Mouse (Mus musculus) frontal cortex, adult 2 months (tissue): ENCODE data around the gene Ubtd2. TPM values are rescaled to one million over a fixed set of nuclear protein-coding genes. Genes with fewer than 3 reads are reported as not detected.
A peak's percentile ranks its signal among the peaks of the same experiment; 100 is the strongest.

Experiments
- DNase-seq, 2 experiments: peaks; one replicate each; pipeline ENCODE4 v3.0.0; 2022; ENCODE audit warnings: low spot score in 1 of 2; ENCODE audit errors: extremely low spot score in 1 of 2
- polyA plus RNA-seq: library from polyadenylated mRNA; depleted of rRNA; stranded (reverse); fragments of >200 nt; gene quantifications from 2 replicates; pipeline ENCODE4 v1.2.3, GENCODE M21; 2012

Gene Ubtd2
- polyA plus RNA-seq, 1 experiment: 25.4 TPM

DNA sequence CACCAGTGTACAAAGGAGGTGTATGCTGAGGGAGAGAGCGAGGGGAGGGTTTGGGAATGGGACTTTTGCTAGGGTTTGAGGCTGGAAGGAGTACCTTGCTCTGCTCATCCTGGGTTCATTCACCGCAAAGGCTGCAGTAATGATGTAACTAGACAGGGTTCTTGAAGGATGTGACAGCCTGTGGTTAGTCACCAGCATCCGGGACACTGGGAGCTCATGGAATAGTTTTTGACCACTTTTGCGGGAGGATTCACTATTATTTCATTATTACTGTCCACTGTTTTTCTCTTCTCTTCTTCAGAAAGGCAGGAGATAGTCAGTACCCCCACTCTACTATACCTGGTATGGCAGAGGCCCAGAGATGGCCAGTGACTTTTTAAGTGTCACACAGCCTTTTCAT is 87.0 kb downstream of the Ubtd2 start:
- DNase-seq: no peak

GRCm38 (mm10) chr11:32542687-32543411 is 87.7 kb downstream of the Ubtd2 start:
- DNase-seq: no peak

- DNase-seq: no peak
Measured at GRCm38 (mm10) chr11:32544041-32544440, 88.9 kb downstream of the Ubtd2 start.

DNA sequence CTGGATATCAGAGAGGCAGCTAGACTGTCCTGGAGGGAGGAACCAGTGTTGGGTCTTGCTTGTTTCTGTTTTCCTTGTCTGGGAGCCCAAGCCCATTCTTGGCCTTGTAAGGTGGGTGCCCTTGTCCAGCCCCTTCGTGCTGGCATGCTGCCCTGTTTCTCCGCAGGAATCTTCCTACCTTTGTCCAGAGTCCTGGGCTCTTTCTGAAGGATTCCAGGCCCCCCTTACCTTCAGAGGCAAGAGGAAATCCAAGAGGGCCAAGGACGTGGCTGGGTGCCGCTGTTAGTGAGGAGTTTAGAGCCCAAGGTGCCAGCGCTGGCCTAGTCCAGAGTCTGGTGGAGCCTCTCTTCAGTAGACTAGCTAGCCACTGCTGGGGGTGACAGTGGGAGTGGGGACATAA is 89.3 kb downstream of the Ubtd2 start:
- DNase-seq: no peak

DNA sequence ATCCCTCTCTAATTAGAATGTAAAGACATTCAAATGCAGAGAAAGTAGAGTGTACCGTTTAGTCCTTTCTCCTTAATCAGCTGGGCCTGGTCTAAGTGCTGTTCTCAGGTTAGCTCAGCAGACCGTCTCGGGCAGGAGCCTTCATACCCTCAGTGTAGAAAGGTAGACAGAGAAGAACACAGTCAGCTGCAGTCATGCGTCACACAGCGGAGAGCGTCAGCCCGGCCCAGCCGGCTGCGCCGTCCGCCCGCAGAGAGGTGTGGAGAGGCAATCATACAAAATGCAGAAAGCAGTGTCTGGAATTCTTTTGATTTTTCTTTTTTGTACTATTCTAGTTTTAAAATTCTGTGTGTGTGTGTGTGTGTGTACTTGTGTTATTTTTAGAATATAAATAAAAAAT is 90.4 kb downstream of the Ubtd2 start:
- peak in 1 of 2 experiments; percentile 26 for DNase-seq

DNA sequence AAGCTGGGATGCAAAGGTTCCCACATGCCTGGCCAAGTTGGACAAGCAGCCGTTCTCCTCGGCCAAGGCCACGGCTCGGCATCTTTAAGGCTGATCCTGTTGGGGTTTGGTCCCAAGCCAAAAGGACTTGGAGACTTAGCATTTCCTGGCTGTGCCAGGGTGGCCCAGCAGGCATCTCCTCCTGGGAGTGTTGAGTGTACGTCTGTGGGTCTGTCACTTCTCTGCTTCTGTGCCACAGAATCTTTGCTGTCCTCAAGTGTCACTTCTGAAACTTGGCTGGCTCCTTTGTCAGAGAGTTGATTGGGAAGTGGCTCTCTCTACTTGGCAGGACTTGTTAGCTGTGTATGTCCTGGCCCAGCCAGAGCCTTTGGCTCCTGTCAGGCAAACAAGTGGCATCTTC is 91.3 kb downstream of the Ubtd2 start:
- DNase-seq: peak in 1 of 2 experiments; percentile 20

DNA sequence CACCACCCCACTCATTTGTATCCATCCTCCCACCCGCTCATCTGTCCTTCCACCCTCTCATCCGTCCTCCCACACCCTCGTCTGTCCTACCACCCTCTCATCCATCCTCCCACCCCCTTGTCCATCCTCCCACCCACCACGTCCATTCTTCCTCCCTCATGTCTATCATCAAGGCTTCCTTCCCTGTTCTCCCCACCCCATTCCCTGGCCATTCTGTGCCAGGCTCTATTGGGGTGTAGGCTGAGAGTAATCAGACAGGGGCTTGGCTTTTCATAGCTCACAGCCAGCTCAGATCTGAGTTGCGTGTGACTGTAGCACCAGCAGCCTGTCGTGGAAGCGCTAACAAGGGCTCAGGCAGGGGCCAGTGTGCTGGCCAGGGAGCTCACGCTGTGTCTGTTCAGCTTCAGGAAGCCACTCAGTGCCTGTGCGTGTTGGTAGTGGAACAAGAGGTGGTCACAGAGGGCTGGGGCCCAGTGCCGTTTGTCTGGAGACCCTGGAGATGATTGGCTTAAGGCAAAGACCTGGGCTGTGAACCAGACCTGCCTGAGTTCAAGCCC is 92.3 kb downstream of the Ubtd2 start:
- no peak for DNase-seq

- DNase-seq: no peak
Measured at GRCm38 (mm10) chr11:32548240-32548639, 93.1 kb downstream of the Ubtd2 start.

GRCm38 (mm10) chr11:32549236-32549635 is 94.1 kb downstream of the Ubtd2 start:
- no peak for DNase-seq

DNA sequence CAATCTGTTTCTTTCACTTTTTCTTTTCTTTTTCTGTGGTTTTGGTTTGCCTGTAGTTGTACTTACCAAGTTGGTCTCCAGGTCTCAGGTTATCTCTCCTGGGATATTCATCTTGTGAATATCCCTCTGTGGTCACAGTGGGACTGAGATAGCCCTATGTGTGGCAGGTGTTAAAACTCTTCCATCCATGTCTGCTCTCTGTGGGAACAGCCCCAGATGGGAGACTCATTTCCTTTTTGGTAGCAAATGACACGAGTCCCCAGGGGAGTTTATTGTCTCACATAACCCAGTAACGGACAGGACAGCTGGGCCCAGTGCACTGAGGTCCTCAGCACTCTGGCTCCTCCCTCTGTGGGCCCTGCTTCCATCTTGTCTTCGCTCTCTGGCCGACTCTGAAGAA is 94.9 kb downstream of the Ubtd2 start:
- DNase-seq: no peak

DNA sequence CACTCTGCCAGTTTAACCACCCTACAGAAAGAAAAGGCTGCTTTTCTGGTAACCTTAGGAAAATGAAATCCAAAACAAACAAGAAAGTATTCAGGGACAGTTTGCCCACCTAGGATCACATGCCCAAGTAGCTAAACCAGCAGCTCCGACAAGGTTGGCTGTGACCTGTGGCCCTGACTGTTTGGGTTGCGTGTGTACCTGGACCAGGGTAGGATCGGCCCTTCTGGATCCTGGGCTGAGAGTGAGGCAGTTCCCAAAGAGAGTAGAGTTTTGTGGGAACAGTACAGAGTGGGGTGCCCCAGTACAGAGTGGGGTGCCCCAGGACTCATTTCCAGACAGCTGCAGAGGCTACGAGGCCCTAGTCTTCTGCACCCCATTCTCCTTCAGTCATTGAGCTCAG is 95.9 kb downstream of the Ubtd2 start:
- no peak for DNase-seq

GRCm38 (mm10) chr11:32551579-32552297 is 96.6 kb downstream of the Ubtd2 start:
- peak in 1 of 2 experiments; percentile 23 for DNase-seq

DNA sequence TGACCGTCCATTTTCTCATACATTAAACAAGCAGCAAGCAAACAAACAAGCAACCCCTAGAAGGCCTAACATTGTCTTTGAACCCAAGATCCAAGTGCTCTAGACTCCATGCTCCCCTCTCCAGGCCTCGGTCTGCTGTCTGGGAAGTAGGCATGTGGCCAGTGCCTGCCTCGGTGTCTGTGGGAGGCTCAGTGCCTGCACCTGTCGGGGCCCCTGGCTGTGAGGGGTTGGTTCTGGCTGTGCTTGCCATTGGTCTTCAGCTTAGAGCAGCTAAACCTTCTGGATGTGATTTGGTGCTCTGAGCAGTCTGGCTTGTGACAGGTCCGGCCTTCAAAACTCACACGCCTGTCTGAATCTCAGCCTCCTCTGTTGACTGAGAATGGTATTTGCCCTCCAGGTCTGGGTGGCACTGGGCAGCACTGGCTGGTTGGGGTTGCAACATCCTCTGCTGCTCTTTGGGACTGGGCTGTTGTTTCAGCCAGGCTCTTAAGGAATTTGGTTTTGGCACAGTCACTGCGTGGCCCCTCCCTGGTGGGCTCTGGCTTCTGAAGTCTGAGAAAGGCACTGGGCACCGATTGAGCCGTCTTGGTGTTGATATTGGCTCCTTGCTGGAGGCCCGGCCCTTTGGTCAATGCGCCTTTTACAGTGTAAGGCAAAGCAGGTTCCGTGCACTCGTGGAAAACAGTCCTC is 97.4 kb downstream of the Ubtd2 start:
- no peak for DNase-seq

DNA sequence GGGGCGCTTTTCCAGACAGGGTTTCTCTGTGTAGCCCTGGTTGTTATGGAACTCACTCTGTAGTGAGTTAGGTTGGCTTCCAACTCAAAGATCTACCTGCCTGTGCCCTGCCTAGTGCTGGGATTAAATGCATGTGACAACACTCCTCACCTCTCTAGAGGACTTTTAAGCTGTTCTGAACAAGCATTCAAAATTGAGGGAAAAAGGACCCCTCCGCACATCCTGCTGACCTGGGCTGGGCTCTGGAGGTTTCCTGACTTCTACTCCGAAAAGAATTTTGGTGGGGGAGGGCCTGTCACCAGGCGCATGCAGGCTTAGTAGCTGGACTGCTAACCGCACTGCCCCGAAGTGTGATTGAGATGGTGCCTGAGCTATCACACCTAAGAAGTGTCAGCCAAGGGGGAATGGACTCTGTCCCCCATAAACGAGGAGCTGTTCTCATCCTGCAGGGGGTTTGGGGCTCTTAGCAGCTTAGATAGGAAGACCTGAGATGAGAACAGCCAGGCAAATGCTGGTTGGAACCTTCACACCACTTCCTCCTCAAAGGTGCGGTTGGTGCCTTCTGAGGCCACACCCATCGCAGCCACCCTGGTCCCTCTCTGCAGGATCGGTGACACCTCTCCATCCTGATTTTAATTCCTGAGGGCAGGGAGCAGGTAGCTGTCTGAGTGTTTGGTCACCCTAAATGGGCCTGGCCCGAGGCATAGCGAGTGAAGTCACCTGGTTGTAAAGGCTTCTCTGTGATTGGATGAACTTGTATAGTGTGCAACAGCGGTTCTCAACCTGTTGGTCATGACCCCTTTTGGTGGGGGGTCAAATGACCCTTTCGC is 98.4 kb downstream of the Ubtd2 start:
- no peak for DNase-seq

DNA sequence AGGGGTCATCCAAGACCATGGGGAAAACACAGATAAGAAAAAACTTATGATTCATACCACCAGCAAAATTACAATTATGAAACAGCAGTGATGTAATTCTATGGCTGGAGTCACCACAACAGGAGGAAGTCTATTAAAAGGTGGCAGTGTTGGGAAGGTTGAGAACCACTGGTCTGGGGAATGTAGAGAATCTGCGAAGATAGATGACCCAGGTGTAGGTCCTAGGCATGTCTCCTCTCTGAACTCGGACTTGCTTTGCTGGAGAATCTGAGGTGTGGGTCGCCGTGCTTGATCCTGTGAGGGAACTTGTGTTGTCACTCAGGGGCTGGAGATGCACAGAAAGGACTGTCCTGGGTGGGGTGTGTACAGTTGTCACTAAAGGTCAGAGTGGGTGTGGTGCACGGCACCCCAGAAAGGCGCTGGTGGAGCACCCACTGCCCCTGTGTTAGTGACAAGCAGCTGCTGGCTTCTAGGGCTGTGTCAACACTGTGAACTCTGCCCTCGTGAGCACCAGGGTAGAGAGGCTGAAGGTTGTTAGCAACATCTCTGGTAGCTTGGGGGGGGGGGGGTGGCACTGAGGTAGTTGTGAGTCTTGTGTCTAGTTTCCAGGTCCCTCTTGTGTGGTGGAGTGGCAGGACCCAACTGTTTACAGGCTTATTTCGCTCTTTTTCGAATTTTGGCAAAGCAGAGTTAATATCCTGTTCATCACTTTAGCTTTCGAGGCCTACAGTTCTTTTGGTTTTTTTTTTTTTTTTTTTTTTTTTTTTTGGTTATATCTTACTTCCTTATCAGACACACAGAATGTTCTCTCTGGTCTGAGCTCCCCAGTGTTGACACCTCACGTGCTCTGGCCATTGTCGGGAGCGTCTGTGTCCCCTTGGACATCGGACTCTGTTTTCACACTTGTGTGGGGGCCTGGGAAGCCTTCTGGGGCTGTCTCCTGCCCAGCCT is 99.2 kb downstream of the Ubtd2 start:
- no peak for DNase-seq

DNA sequence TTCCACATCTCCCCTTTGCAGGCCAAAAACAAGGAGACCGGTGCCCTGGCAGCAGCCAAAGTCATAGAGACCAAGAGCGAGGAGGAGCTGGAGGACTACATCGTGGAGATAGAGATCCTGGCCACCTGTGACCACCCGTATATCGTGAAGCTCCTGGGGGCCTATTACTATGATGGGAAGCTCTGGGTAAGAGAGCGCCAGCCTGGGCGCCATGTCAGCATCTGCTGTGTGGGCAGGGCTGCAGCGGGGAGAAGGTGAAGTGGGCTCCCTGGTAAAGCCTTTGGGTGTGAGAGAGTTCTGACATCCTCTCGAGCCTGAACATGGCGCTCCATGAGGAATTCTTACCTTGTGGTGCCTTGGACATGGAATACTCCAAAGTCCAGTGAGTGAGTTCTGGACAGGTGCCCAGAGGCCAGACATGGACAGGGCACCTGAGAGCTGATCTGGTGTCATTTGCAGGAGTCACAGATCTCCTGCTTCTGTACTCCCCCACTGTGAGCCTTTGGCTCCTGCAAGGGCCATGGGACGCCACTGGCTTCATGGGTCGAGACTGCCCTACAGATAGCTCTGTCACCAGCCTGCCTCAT is 100.0 kb downstream of the Ubtd2 start:
- DNase-seq: no peak

- DNase-seq: no peak
Measured at GRCm38 (mm10) chr11:32556333-32556990, 101.3 kb downstream of the Ubtd2 start.

DNA sequence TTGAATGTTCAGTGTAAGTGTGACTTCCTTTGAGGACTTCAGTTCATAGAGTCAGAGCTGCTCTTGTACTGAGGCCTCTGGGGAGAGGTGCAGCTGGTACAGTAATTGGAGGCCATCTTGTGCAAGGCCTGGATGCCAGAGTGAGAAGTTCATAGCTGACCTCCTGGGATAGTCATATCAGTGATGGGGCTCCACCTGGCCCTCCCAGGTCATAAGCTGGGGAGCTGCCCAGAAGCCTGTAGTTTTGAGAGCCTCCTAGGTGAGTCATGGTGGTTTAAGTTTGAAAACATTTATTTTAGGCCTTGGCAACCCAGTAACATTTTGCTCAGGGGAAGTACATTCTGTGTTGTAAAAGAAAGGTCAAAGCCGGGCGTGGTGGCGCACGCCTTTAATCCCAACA is 102.9 kb downstream of the Ubtd2 start:
- no peak for DNase-seq
